Mouse (Mus musculus) monocyte, adult 5-6 weeks (primary cell): ENCODE data around the gene Plpp4. TPM values are rescaled to one million over a fixed set of nuclear protein-coding genes. Genes with fewer than 3 reads are reported as not detected.

Experiments used
- ATAC-seq: fragments of 153-309, 156-312 bp; replicated peaks from 2 replicates; pipeline ENCODE4 v1.8.0; 2017; ENCODE audit warnings: mild to moderate bottlenecking; ENCODE audit not compliant: low TSS enrichment, insufficient number of reproducible peaks, severe bottlenecking, poor library complexity, low FRiP score
- total RNA-seq: library from RNA; stranded (forward); fragments of 200-1000, 200-491, 200-594 nt; gene quantifications from 3 replicates; pipeline ENCODE4 v1.2.3, GENCODE M21; 2017

The Plpp4 gene
- total RNA-seq, 1 experiment from 2014 or later: not detected

- ATAC-seq: no peak
These were observed 158.3 kb downstream of the Plpp4 start for GRCm38 (mm10) chr7:129415179-129415578.

DNA sequence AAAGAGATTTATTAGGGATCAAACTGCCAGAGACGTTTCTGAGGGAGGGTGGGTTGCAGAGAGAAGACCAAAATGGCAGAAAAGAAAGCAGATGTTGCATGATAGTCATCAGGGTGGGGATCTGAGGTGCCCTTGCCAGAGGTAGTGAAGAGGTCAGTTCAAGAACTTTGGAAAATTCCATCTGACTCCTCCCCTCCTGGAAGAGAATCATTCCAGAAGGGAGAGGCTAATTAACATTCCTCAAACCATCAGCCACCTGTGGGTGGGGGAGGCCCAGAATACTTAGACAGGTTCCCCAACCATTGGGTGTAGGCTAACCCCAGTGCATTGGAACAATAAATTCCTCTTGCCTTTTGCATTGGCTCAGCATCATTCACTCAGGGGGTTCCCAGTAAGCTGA, 164.3 kb downstream of the Plpp4 start:
- ATAC-seq: no peak

- no peak for ATAC-seq
These were observed 168.7 kb downstream of the Plpp4 start for GRCm38 (mm10) chr7:129425554-129425953.

- no peak for ATAC-seq
These were observed 172.0 kb downstream of the Plpp4 start for GRCm38 (mm10) chr7:129428794-129429193.

DNA sequence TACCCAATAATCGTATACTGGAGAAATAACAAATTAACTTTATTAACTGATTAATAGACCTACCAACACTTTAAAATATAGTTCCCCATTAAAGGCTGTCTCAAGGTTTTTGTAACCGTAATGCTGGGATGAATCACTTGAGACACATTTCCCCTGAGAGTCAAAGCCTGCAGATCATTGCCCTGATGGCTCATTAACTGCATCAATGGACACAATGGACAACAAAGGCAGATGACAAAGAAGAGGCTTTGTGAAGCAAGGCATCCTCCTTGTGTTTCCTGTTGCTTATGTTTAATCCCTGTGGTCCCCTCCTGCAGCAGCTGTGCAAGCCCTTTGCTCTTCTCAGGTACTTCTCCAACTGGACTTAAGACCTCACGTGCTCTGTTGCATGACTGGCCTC, 173.1 kb downstream of the Plpp4 start:
- no peak for ATAC-seq
